Mouse (Mus musculus) granulocyte monocyte progenitor cell, adult 5-6 weeks (primary cell): ENCODE measurements around the gene Cfd. TPM values are rescaled to one million over a fixed set of nuclear protein-coding genes. Genes with fewer than 3 reads are reported as not detected.

Experiments
- ATAC-seq: replicated peaks from 2 replicates; pipeline ENCODE4 v1.8.0; 2016; ENCODE audit warnings: mild to moderate bottlenecking, moderate TSS enrichment, inconsistent platforms; ENCODE audit not compliant: poor library complexity, severe bottlenecking
- total RNA-seq, 2 experiments: library from RNA; stranded (forward) in 1 of 2; stranded (reverse) in 1 of 2; fragments of 200-712, 200-1000 nt in 1 of 2; fragments of >200 nt in 1 of 2; fragmentation: Nextera tagmentation in 1 of 2; gene quantifications; 2 replicates each; pipeline ENCODE4 v1.2.3; 2014 to 2017

The Cfd gene
- total RNA-seq, 2 experiments from 2014 or later, result 1.6 TPM; not detected in 1

DNA sequence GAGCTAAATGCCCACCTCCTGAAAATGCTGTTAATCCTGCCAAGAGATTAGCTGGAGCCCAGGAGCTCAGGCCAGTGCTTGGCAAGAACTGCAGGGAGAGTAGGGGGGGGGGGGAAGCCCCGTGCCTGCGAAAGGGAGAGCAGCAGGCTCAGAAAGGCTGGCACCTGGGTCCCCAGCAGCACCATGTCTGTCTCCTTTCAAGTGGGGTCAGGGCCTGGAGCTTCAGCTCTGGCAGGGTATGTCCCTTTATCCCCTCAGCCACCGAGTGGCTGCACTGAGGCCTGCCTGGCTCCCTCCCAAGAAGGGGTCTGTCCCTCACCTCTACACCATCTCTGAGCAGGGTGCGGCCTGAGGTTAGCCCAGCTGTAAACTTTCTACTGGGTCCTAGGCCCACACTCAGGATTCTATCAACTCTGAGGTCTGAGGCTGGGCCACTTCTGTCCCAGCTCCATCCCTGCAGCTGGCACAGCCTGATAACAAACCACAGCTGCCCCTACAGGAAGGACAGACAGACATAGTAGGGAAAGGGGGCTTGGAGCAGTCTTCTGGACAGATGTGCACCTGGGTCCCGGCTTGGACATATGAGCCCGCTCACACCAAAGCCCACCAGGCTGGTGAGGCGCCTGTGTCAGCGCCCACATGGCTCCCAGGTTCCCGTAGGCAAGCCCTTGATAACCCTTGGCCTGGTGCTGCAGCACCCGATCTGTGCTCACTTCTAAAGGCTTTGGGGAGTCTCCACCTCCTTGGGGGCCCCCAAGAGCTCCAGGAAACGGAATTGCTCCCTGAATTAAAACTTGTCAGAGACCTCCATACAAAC lies 23.7 kb downstream of the Cfd start:
- ATAC-seq, result 0 out of 2 replicates have a peak, but pooled peaks have one; percentile 4

- no peak for ATAC-seq
These were observed 24.4 kb downstream of the Cfd start for GRCm38 (mm10) chr10:79914948-79915596.

GRCm38 (mm10) chr10:79916081-79916480 lies 25.4 kb downstream of the Cfd start:
- ATAC-seq, result no peak

- ATAC-seq, result peak; percentile 74
These were observed 26.3 kb downstream of the Cfd start, which contains the start of gene Kiss1r for GRCm38 (mm10) chr10:79916808-79917531. Gene Kiss1r (plus strand): TSS chr10:79916971.

DNA sequence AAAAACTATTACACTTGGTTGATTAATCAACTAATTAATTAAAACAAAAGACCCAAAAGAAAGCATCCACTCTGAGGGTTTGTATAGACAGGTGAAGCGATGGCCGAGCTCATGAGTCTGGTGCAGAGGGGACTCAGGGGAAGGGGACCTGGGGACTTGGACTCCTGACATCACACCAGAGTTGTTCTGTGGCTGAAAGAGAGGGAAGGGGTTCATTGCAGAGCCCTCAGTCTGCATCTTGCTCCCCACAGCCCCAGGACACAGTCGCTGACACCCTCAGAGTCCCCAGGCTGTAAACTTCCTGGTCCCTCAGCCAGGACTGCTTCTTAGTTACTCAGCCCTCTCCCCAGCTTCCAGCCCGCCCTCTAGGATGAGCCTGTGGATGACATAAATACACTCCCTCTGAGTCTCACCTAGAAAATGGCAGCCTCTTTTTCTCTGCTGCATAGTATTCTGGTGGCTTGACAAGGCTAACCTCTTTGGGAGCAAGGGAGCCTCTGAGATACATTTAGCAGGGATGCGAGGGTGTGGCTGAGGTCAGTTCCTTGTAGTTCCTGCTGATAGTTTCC lies 27.0 kb downstream of the Cfd start:
- ATAC-seq, result no peak

GRCm38 (mm10) chr10:79918231-79919078 lies 27.8 kb downstream of the Cfd start:
- no peak for ATAC-seq

GRCm38 (mm10) chr10:79919251-79919849 lies 28.7 kb downstream of the Cfd start:
- ATAC-seq, result no peak

- ATAC-seq, result no peak
These were observed 29.6 kb downstream of the Cfd start for GRCm38 (mm10) chr10:79920056-79920890.

GRCm38 (mm10) chr10:79920958-79921535 lies 30.4 kb downstream of the Cfd start, which contains the start of gene R3hdm4:
Gene R3hdm4 (minus strand): TSS chr10:79921208.
- ATAC-seq, result no peak

- ATAC-seq, result no peak
These were observed 30.9 kb downstream of the Cfd start for GRCm38 (mm10) chr10:79921572-79921971.

DNA sequence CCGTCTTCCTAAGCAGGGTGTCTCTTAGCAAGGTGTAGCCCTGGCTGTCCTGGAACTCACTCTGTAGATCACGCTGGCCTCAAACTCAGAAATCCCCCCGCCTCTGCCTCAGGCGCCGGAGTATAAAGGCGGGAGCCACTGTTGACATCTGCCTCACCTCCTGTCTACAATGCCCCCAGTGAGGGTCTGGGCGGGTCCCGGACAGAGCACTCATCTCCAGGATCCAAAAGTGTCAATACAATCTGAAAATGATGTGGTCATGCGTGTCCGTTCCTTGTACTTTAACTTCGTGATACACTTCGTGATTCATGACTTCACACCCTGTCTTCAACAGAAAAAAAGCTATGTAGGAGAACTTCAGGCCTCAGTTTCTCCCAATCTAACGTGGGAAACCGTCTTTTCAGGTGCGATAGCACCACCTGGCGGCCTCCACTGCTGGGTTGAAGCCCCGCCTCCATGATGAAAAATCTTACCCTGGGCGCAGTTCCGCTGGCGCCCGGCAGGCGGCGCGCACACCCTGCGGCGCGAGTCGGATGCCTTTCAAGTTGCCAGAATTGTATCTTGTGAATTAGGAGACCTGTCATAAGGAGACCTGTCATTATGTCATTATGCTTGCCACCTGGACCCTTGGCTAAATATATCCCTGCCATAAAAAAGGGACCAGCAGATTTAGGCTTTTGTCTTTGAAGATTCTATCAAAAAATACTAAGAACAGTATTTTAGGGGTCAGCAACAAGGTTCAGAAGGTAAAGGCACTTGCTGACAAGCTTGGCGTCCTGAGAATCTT lies 34.5 kb downstream of the Cfd start:
- peak; percentile 33 for ATAC-seq

- ATAC-seq, result no peak
These were observed 35.3 kb downstream of the Cfd start for GRCm38 (mm10) chr10:79925785-79926490.

DNA sequence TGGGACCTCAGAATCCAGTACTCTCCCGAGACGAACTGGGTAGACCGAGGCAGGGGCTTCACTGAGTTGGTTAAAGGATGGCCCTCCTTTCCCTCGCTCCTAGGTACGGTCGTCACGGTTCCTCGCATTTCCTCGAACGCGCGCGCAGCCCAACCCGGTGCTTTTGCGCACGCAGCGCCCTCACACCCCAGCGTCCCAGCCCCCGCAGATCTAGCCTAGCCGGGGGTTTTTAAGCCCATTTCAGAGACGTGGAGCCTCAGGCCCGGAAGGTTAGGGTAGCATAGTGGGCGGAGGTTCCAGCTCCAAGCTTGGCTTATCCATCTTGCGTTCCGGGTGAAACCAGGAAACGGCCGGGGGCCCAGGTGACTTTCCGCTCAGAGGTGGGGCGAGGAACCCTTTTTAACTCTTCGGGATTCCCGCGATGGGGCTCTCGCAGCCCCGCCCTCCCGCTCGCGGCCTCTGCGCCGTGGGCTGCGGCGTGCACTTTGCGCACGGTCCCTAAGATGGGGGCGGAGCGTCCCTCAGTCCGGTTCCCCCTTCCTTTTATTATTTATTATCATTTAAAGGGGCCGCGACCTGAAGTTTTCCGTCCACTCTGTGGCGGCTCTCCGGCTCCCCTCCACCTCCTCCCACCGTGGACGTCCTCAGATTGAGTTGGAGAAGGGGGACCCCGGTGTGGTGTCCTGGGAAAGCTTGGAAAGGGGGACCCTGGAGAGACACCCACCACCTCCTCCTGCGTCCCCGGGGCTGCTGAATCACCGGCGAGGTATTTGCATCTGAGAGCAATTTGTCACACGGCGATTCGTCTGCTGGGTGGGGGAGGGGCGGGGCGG lies 36.1 kb downstream of the Cfd start, which contains the start of gene Arid3a:
TSS of gene Arid3a (plus strand) at position 553 of the 833 bp plus-strand sequence.
- ATAC-seq, result peak; percentile 65

DNA sequence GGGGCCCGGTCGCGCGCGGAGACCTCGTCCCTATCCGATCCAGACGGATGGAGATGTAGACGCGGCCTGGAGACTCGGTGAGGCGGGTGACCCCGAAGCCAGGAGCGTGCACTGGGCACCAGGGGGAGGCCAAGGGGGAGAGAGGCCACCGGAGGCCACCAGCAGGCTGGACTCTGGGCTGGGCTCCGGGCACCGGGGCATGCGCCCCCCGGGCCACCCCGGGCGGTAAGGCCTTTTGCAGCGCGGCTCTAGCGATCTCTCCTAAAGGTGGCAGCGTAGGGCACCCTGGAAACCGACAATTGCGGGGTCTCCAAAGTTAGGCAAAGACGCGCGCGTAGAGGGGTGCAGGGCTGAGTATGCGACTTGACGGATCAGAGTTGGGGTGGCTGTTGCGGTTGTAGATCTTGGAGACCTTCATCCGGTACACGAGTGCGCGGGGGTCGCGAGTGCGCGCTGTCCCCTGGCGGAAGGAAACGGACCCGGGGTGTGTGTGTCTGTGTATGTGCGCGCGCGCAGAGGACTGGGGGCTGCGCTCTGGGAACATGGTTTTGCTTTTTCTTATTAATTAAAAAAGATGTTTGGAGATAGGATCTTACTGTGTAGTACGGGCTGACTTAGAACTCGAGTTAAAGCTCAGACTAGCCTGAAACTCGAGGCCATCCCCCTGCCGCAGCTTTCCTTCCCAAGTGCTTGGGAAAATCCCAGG lies 36.8 kb downstream of the Cfd start:
- peak; percentile 13 for ATAC-seq
